Mouse (Mus musculus): Measurements from ENCODE around the gene Itga7. TPM values are rescaled to one million over a fixed set of nuclear protein-coding genes. Genes with fewer than 3 reads are reported as not detected.
A peak's percentile ranks its signal among the peaks of the same experiment; 100 is the strongest.
"Not testable (repeated sequence)": the region's sequence is repeated elsewhere in the genome, so short reads cannot be mapped to it uniquely, and the experiment has no call there.

The Itga7 gene
- polyA plus RNA-seq, 1 experiment from 2014 or later: 0.41 TPM

DNA sequence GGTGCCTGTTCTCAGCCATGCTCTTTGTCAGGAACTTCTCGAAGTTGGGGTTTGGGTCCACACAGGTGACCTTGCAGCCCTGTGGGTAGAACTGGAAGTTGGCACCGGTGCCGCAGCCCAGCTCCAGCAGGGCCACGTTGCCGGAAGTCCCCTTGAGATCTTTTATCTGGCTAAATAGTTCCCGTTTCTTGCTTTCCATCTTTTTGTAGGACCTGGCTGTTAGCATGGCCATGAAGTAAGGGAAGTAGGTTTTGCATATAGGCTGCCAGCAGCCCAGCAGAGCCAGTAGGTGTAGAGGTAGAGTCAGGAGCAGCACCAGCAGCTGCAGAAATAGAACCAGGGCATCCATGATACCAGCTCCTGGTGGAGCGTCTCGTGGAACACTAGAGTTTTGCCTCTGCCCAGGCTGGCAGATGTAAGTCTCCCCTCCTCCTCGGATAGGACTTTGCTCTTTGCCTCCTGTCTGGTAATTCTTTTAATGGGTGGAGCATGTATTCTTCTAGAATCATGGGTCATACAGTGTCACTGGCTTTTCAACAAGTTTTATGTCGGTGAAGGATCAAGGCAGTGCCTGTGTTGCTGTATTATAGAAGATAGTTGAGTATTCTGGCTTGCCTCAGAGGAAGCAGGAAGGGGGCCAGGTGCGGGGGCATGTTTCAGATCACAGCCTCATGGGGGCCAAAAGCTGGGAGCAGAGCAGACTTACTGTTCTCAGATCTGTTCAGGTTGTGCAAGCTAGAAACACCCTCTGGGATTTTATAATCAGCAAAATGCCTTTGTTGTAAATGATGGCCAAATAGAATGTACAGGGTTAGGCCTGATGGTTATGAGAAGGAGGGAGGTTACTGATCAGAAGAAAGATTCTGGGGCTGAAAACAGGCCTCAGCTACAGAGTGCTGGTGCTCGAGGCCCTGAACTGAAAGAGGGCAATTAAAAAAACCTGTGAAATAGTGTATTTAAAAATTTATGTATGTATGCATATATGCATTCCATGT, 27.3 kb downstream of the Itga7 start, which contains the start of gene Mettl7b:
Gene Mettl7b, minus strand, starts transcription at position 399 of the 995 bp plus-strand sequence.
- Histone ChIP-seq H3K27me3 (peaks cover 35% of the 10 kb centered on the region), H3K9ac (no peak within 1 kb of the TSS), H3K9me3 (replicated peaks) (no peaks in the 10 kb centered on the region), H3K4me3 (replicated peaks) (no peak within 1 kb of the TSS), H3K4me2 (no peak within 1 kb of the TSS), H3K36me3 (no peaks in the 10 kb centered on the region), H3K27ac (no peak within 1 kb of the TSS), H3K4me1 (replicated peaks) (0 out of 2 replicates have a peak, but pooled peaks cover 3% of the 10 kb centered on the region)
- no peak for ATAC-seq (ENCODE audit: low read depth)
- 50% methylated on average over 12 of the region's 12 CpGs for WGBS (ENCODE audit: insufficient replicate concordance)
- DNase-seq: no peak

DNA sequence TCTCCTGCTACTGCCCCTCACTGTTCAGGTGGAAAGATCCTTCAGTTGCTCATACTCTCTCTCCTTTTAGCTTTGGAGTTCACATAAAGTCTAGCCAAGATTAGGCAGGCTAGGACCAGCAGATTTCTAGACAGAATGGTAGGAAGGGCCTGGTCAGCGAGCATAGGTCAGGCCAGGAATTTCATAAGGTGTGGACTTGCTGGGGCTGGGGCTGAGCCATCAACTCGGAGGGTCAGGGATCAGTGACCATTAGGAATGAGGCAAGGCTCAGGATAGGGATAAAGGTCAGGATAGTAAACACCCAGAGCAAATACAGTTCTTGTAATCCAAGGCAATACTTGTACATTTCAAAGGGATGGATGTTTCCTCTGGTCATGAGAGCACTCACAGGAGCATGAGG, 31.3 kb downstream of the Itga7 start:
- Histone ChIP-seq H3K4me3 (replicated peaks) (no peak overlapping the region), H3K36me3 (no peaks in the 10 kb centered on the region), H3K9ac (no peak overlapping the region), H3K27ac (no peak overlapping the region), H3K9me3 (replicated peaks) (no peaks in the 10 kb centered on the region), H3K27me3 (peaks cover 15% of the 10 kb centered on the region), H3K4me2 (no peak overlapping the region), H3K4me1 (replicated peaks) (0 out of 2 replicates have a peak, but pooled peaks cover 3% of the 10 kb centered on the region)
- no peak for DNase-seq
- WGBS (ENCODE audit: insufficient replicate concordance): 46% methylated on average over 2 of the region's 2 CpGs
- ATAC-seq (ENCODE audit: low read depth): peak; percentile 85

DNA sequence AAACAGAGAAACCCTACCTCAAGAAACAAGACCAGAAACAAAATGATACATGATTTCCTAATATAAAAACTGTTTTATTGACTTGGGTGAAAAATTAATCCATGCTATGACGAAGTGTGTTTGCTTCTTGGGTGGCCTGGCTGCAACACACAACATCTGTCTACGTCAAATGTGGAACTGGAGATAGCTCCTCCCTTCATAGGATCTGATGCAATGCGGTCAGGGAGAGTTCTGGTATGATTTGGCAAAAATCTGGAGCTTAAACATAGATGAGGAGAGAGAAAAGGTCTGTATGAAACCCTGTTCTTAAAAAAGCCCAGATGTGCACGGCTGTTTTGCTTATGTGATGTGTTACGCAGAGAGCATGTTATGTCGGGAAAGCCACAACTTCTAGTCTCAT, 32.3 kb downstream of the Itga7 start:
- Histone ChIP-seq H3K9me3 (replicated peaks) (no peaks in the 10 kb centered on the region), H3K4me1 (replicated peaks) (0 out of 2 replicates have a peak, but pooled peaks cover 3% of the 10 kb centered on the region), H3K9ac (no peak overlapping the region), H3K36me3 (no peaks in the 10 kb centered on the region), H3K4me3 (replicated peaks) (no peak overlapping the region), H3K27me3 (peaks cover 12% of the 10 kb centered on the region; the same call in 1 of the 2 replicates), H3K27ac (no peak overlapping the region), H3K4me2 (no peak overlapping the region)
- ATAC-seq (ENCODE audit: low read depth) (no peak), DNase-seq (no peak)
- 62% methylated on average over 6 of the region's 6 CpGs for WGBS (ENCODE audit: insufficient replicate concordance)

DNA sequence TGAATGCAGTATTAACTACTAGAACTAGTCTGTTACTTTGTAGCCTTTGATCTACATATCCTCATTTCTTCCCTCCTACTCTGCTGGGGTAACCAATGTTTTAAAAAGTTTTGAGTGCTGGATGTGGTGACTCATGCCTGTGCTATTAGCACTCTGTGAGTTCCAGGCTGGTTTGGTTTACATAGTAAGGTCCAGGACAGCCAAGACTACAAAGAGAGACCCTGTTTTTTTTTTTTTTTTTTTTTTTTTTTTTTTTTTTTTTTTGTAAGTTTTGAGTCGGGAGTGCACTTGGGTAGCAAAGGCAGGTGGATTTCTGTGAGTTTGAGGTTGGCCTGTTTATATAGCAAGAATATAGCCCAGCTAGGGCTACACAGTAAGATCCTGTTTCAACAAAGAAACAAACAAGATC, 34.7 kb downstream of the Itga7 start:
- Histone ChIP-seq H3K9ac (no peak overlapping the region), H3K4me1 (replicated peaks) (0 out of 2 replicates have a peak, but pooled peaks cover 3% of the 10 kb centered on the region), H3K4me2 (no peak overlapping the region), H3K4me3 (replicated peaks) (no peak overlapping the region), H3K36me3 (no peaks in the 10 kb centered on the region), H3K27me3 (peaks cover 8% of the 10 kb centered on the region; the same call in 1 of the 2 replicates), H3K27ac (no peak overlapping the region), H3K9me3 (replicated peaks) (no peaks in the 10 kb centered on the region)
- DNase-seq (no peak), ATAC-seq (ENCODE audit: low read depth) (no peak)
- WGBS (ENCODE audit: insufficient replicate concordance): 22% methylated on average over 1 of the region's 1 CpGs

DNA sequence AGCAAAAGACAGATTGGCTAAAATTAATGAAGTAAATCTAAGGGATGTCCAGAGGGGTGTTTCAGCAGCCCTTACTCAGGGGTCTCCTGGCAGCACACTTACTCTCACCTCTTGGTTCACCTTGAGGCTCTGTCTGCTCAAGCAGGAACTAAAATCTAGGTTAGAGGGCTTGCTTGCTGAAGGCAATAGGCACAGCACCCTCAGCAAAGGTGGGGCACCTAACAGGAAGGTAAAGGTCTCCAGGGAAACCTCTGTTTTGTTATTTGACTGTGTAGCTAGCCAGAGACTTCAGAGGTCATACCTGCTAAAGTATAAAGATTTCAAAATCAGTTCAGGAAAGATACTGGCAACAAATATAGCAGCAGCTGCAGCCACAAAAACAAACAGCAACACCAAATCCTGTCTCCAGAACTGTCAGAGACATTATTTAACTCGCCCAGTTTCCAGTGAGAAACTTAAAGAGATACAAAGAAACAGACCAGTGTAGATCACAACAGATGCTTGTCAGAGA, 37.2 kb downstream of the Itga7 start:
- Histone ChIP-seq H3K4me3 (replicated peaks) (no peak overlapping the region), H3K4me2 (no peak overlapping the region), H3K36me3 (no peaks in the 10 kb centered on the region), H3K27ac (no peak overlapping the region), H3K27me3 (0 out of 2 replicates have a peak, but pooled peaks cover 8% of the 10 kb centered on the region), H3K9ac (no peak overlapping the region), H3K9me3 (replicated peaks) (no peaks in the 10 kb centered on the region), H3K4me1 (replicated peaks) (no peaks in the 10 kb centered on the region)
- 26% methylated on average over 1 of the region's 1 CpGs for WGBS (ENCODE audit: insufficient replicate concordance)
- DNase-seq (no peak), ATAC-seq (ENCODE audit: low read depth) (no peak)

DNA sequence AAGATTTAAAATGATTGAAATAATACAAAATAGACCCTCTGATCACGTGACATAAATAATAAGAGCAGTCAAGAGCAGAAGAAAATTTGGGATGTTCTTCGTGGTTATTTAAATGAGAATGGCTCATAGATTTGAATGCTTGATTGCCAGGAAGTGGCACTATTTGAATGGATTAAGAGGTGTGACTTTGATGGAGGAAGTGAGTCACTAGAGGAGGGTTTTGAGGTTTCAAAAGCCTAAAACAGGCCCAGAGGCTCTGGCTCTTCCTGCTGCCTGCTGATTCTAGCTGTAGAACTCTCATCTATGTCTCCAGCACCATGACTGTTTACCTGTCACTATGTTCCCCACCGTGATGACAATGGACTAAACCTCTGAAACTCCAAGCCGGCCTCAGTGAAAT, 39.2 kb downstream of the Itga7 start:
- Histone ChIP-seq H3K4me3 (replicated peaks) (no peak overlapping the region), H3K27me3 (0 out of 2 replicates have a peak, but pooled peaks cover 8% of the 10 kb centered on the region), H3K4me2 (no peak overlapping the region), H3K36me3 (no peaks in the 10 kb centered on the region), H3K9me3 (replicated peaks) (no peaks in the 10 kb centered on the region), H3K27ac (no peak overlapping the region), H3K9ac (no peak overlapping the region), H3K4me1 (replicated peaks) (no peaks in the 10 kb centered on the region)
- no peak for ATAC-seq (ENCODE audit: low read depth)
- 55% methylated on average over 4 of the region's 4 CpGs for WGBS (ENCODE audit: insufficient replicate concordance)
- DNase-seq: no peak

DNA sequence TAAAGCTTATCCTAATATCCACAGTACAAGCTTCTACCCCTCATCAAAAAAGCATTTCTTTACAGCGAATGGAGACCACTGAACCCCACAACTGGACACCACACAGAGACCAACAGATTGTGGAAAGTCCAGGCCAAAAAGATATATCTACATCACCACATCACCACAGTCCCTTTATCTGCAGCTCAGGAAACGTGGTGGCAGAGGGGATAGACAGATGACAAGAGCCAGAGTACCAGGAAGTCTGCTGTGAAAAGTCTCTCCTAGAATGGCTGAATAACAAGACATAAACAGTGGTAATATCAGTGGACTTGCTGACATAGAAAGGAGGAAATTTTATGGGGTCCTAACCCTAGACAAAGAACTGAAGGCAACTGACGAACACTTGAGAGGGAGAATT, 42.8 kb downstream of the Itga7 start:
- ATAC-seq (ENCODE audit: low read depth): no peak
- no peak for DNase-seq
- Histone ChIP-seq H3K4me3 (replicated peaks) (no peak overlapping the region), H3K27ac (no peak overlapping the region), H3K9ac (no peak overlapping the region), H3K27me3 (no peaks in the 10 kb centered on the region), H3K4me1 (replicated peaks) (no peaks in the 10 kb centered on the region), H3K9me3 (replicated peaks) (no peaks in the 10 kb centered on the region), H3K36me3 (no peaks in the 10 kb centered on the region), H3K4me2 (no peak overlapping the region)
- WGBS (ENCODE audit: insufficient replicate concordance): 18% methylated on average over 3 of the region's 3 CpGs

DNA sequence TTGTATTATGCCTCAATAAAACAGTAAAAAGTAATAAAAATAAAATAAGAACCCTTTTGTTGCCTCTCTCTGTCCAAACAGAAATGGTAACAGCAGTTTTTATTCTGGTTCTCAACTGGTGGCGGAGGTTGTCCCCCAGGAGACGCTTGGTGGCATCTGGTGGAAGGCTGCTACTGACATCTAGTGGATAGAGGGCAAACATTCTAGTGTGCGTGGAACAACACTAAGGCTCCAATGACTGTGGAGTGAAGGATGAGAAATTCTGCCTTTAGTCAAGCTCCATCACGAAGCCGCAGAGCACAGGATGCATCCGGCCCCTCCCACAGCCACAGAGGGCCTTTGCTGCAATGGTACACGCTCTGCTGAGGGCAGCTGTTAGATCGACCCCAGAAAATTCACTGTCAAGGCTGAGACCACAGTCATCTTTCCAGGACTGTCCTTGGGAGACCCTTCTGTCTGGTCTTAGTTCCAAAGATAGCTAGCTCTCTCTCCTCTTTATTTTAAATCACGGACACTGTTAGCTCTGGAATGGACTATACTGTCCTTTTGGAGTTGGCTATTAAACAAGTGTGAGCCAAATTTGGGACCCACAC, 44.0 kb downstream of the Itga7 start:
- no peaks in the 10 kb centered on the region for H3K36me3 ChIP-seq
- H3K9ac ChIP-seq: no peak overlapping the region
- DNase-seq: peak; percentile 3
- no peaks in the 10 kb centered on the region for H3K4me1 ChIP-seq (replicated peaks)
- no peak overlapping the region for H3K4me2 ChIP-seq
- WGBS (ENCODE audit: insufficient replicate concordance): 21% methylated on average over 9 of the region's 9 CpGs
- no peak overlapping the region for H3K4me3 ChIP-seq (replicated peaks)
- no peak for ATAC-seq (ENCODE audit: low read depth)
- no peaks in the 10 kb centered on the region for H3K27me3 ChIP-seq
- no peak overlapping the region for H3K27ac ChIP-seq
- no peaks in the 10 kb centered on the region for H3K9me3 ChIP-seq (replicated peaks)

DNA sequence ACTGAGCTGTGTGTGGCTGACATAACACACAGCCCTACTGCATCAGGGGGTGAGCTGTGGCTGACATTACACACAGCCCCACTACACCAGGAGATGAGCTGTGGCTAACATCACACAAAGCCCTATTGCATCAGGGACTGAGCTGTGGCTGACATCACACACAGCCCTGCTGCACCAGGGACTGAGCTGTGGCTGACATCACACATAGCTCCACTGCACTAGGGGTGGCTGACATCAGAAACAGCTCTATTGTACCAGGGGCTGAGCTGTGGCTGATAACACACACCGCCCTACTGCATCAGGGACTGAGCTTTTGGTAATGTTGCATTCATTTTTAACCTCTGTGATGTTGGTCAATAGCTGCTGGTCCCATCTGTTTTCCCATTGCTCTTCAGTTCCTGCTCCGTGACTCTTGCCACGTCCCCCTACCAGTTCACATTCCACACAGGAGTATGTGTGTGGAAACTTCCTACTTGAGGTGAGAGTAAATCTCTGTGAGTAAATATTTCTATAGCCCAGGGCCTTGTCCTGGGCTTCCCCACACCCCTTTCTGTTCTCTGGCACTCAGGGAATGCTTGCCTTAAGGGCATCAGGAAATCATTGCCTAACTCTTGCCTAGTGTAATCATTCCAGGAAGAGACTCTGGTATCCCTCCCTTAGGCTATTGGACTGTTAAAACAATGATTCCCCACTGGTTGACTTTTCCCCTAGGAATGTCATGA, 47.2 kb downstream of the Itga7 start:
- Histone ChIP-seq H3K9me3 (replicated peaks) (no peaks in the 10 kb centered on the region), H3K27me3 (no peaks in the 10 kb centered on the region), H3K4me2 (no peak overlapping the region), H3K4me3 (replicated peaks) (no peak overlapping the region), H3K36me3 (no peaks in the 10 kb centered on the region), H3K27ac (no peak overlapping the region), H3K9ac (no peak overlapping the region), H3K4me1 (replicated peaks) (no peaks in the 10 kb centered on the region)
- 0 out of 2 replicates have a peak, but pooled peaks have one; percentile 23 for ATAC-seq (ENCODE audit: low read depth)
- DNase-seq: no peak
- WGBS (ENCODE audit: insufficient replicate concordance): 52% methylated on average over 3 of the region's 3 CpGs

DNA sequence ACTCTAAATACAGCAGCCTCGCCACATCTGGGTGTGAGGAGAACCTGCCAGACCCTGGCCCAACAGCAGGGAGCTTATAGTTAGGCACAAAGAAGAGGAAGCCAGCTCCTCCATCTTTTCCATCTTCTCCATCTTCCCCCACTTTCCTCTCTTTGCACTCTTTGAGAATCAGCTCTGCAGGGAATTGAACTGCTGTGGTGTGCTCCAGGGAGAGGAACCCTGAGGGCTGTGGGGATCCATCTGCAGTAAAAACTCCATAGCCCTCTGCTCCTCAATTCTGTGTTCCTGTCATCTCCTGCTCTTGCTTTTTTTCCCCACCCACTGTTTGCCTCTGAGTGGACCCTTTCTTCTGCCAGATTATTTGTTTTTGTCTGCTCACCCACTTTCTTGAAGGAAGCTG, 55.5 kb downstream of the Itga7 start, which contains the start of gene Olfr9:
Gene Olfr9, plus strand, starts transcription at position 301 of the 400 bp plus-strand sequence.
- 23% methylated on average over 1 of the region's 1 CpGs for WGBS (ENCODE audit: insufficient replicate concordance)
- not testable (repeated sequence) for H3K9me3 ChIP-seq (replicated peaks); H3K27ac ChIP-seq; H3K4me3 ChIP-seq (replicated peaks); H3K4me2 ChIP-seq; H3K36me3 ChIP-seq; ATAC-seq (ENCODE audit: low read depth); DNase-seq; H3K4me1 ChIP-seq (replicated peaks); H3K27me3 ChIP-seq; H3K9ac ChIP-seq

Measured in liver, embryonic 13.5 days (tissue).